Mouse (Mus musculus) forebrain, postnatal 0 days (tissue): ENCODE data around the gene Actg1. TPM values are rescaled to one million over a fixed set of nuclear protein-coding genes. Genes with fewer than 3 reads are reported as not detected.

ENCODE experiments used
- ATAC-seq: fragments of 200-750 bp; cut with Nextera tagmentation; 2 replicates; pipeline ENCODE4 v1.8.0; 2017; ENCODE audit warnings: mild to moderate bottlenecking, moderate library complexity
- DNase-seq: peaks from one replicate; pipeline ENCODE4 v3.0.0-alpha.2; 2015
- H3K27ac ChIP-seq: fragments of 300-500 bp; sonication (generic); 2 replicates; pipeline ENCODE4 v1.5.1; 2014; ENCODE audit warnings: low read depth, mild to moderate bottlenecking, antibody characterized with exemption, low read length, moderate library complexity, mixed read lengths
- H3K27me3 ChIP-seq: fragments of 300-500 bp; sonication (generic); 2 replicates; pipeline ENCODE4 v1.6.1; 2014; ENCODE audit warnings: mild to moderate bottlenecking, low read length, mixed read lengths; ENCODE audit not compliant: insufficient read depth
- H3K36me3 ChIP-seq: fragments of 300-500 bp; sonication (generic); 2 replicates; pipeline ENCODE4 v1.6.1; 2014; ENCODE audit warnings: mild to moderate bottlenecking, moderate library complexity; ENCODE audit not compliant: insufficient read depth
- H3K4me1 ChIP-seq: fragments of 300-500 bp; sonication (generic); 2 replicates; pipeline ENCODE4 v1.6.1; 2014; ENCODE audit warnings: antibody characterized with exemption; ENCODE audit not compliant: insufficient read depth
- H3K4me2 ChIP-seq: fragments of 300-500 bp; sonication (generic); 2 replicates; pipeline ENCODE4 v1.6.1; 2014; ENCODE audit warnings: low read depth, mild to moderate bottlenecking, moderate library complexity
- H3K4me3 ChIP-seq: fragments of 300-500 bp; sonication (generic); 2 replicates; pipeline ENCODE4 v1.5.1; 2014; ENCODE audit warnings: low read depth, low read length, mixed read lengths
- H3K9ac ChIP-seq: fragments of 300-500 bp; sonication (generic); 2 replicates; pipeline ENCODE4 v1.6.1; 2014; ENCODE audit warnings: mild to moderate bottlenecking
- H3K9me3 ChIP-seq: fragments of 300-500 bp; sonication (generic); 2 replicates; pipeline ENCODE4 v1.6.1; 2016; ENCODE audit warnings: low read length
- CTCF ChIP-seq: sonication (generic); IDR thresholded peaks from 2 replicates; pipeline ENCODE4 v1.5.1; 2016; ENCODE audit warnings: antibody characterized with exemption, control low read depth, low read depth
- WGBS: fragments of 180-500 bp; shearing (Covaris S2); extraction: QIAGEN DNeasy Blood & Tissue Kit; methylation state at CpG from one replicate; pipeline ENCODE4 v1.1.7; 2014; 5-methylcytosine and 5-hydroxymethylcytosine counted together
- polyA plus RNA-seq: library from polyadenylated mRNA; unstranded; fragments of >200 nt; fragmentation: Nextera tagmentation; extraction: Ambion mirVana; gene quantifications from 2 replicates; pipeline ENCODE4 v1.2.1, GENCODE M21; 2015
- total RNA-seq: library from RNA; depleted of rRNA; stranded (reverse); fragments of >200 nt; gene quantifications from 2 replicates; pipeline ENCODE4 v1.2.3, GENCODE M21; 2014; rRNA removed

The Actg1 gene
- 2,455 and 2,516 TPM in 2 replicates for total RNA-seq
- 4,096 and 4,381 TPM in 2 replicates for polyA plus RNA-seq

GRCm38 (mm10) chr11:120347791-120348683, at the start of gene Actg1:
Gene Actg1, minus strand, starts transcription at chr11:120348542.
- Histone ChIP-seq H3K4me2 (peak within 1 kb of the TSS; percentile 98), H3K4me1 (peaks cover 5% of the 10 kb centered on the region), H3K4me3 (peak within 1 kb of the TSS; percentile 100), H3K27me3 (no peaks in the 10 kb centered on the region), H3K36me3 (peaks cover 15% of the 10 kb centered on the region), H3K9me3 (no peaks in the 10 kb centered on the region), H3K27ac (peak within 1 kb of the TSS; percentile 100), H3K9ac (peak within 1 kb of the TSS; percentile 100)
- ATAC-seq (peak; percentile 85), DNase-seq (peak; percentile 97)
- 6% methylated on average over 98 of the region's 103 CpGs for WGBS
- no peak for TF ChIP-seq CTCF

GRCm38 (mm10) chr11:120397602-120398001, 49.3 kb upstream of the Actg1 start:
- Histone ChIP-seq H3K36me3 (peaks cover 59% of the 10 kb centered on the region), H3K4me2 (no peak overlapping the region), H3K27ac (no peak overlapping the region), H3K9ac (no peak overlapping the region), H3K4me1 (no peaks in the 10 kb centered on the region), H3K27me3 (no peaks in the 10 kb centered on the region), H3K9me3 (no peaks in the 10 kb centered on the region), H3K4me3 (no peak overlapping the region)
- no peak for TF ChIP-seq CTCF
- DNase-seq, result no peak
- 83% methylated on average over 2 of the region's 2 CpGs for WGBS
- ATAC-seq, result no peak

- H3K9me3 ChIP-seq, result no peaks in the 10 kb centered on the region
- no peak overlapping the region for H3K27ac ChIP-seq
- H3K4me3 ChIP-seq, result no peak overlapping the region
- DNase-seq (no peak), ATAC-seq (no peak)
- H3K36me3 ChIP-seq, result peaks cover 54% of the 10 kb centered on the region
- no peak overlapping the region for H3K4me2 ChIP-seq
- H3K9ac ChIP-seq, result no peak overlapping the region
- no peaks in the 10 kb centered on the region for H3K4me1 ChIP-seq
- WGBS, result 88% methylated on average over 4 of the region's 4 CpGs
- H3K27me3 ChIP-seq, result no peaks in the 10 kb centered on the region
- TF ChIP-seq CTCF, result no peak
These were observed 47.3 kb upstream of the Actg1 start for GRCm38 (mm10) chr11:120395661-120396060.

DNA sequence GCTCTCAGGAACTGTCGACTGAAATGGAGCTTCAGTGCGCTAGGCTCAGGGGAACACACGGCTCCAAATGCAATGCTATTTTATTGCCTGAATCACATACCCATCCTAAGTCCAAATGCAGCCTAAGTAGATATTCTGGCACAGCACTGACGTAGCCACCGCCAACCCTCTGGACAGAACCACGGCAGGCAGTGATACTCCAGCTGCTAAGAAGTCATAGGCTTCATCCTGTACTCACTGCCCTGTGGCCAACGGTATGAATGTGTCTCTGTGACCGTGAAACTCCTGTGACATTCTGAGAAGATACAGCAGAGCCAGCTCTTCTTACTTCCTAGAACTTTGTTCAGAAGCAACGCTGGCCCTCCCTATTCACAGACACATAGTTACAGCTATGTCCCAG, 40.2 kb upstream of the Actg1 start:
- ATAC-seq (no peak), DNase-seq (no peak)
- Histone ChIP-seq H3K4me3 (no peak overlapping the region), H3K9ac (no peak overlapping the region), H3K36me3 (peaks cover 60% of the 10 kb centered on the region), H3K4me2 (no peak overlapping the region), H3K4me1 (no peaks in the 10 kb centered on the region), H3K9me3 (no peaks in the 10 kb centered on the region), H3K27ac (no peak overlapping the region), H3K27me3 (no peaks in the 10 kb centered on the region)
- TF ChIP-seq CTCF, result no peak
- 92% methylated on average over 9 of the region's 9 CpGs for WGBS

- Histone ChIP-seq H3K4me1 (no peaks in the 10 kb centered on the region), H3K9ac (no peak overlapping the region), H3K4me3 (no peak overlapping the region), H3K4me2 (no peak overlapping the region), H3K27me3 (no peaks in the 10 kb centered on the region), H3K36me3 (peaks cover 62% of the 10 kb centered on the region), H3K27ac (no peak overlapping the region), H3K9me3 (no peaks in the 10 kb centered on the region)
- 74% methylated on average over 2 of the region's 2 CpGs for WGBS
- no peak for TF ChIP-seq CTCF
- ATAC-seq (no peak), DNase-seq (no peak)
These were observed 38.8 kb upstream of the Actg1 start for GRCm38 (mm10) chr11:120387157-120387556.

DNA sequence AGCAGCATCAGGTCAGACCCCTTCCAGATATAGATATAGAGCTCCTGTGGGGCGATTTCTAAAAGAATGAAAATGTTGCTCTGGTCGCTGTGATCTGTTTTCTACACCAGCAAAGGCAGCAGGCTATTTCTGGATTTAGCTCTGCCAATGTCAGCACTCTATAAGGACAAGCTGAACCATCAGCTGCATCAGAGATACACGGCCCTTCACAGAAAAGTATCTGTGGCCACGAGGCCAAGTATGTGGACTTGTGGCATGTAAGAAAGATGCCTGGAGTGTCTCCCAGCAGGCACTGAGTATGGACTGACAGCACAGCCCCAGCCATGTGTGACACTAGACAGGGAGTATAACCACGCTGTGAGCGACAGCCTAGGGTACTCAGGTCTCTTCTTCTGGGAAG, 38.3 kb upstream of the Actg1 start:
- no peaks in the 10 kb centered on the region for H3K9me3 ChIP-seq
- no peak for DNase-seq
- no peak for ATAC-seq

GRCm38 (mm10) chr11:120382509-120382908, 34.2 kb upstream of the Actg1 start:
- ATAC-seq, result no peak
- peaks cover 66% of the 10 kb centered on the region for H3K36me3 ChIP-seq

More for the DNA sequence above, 38.3 kb upstream of the Actg1 start:
- no peaks in the 10 kb centered on the region for H3K4me1 ChIP-seq
- H3K27me3 ChIP-seq, result no peaks in the 10 kb centered on the region
- no peak for TF ChIP-seq CTCF
- no peak overlapping the region for H3K9ac ChIP-seq
- no peak overlapping the region for H3K27ac ChIP-seq
- no peak overlapping the region for H3K4me2 ChIP-seq
- 89% methylated on average over 6 of the region's 6 CpGs for WGBS
- H3K4me3 ChIP-seq, result no peak overlapping the region
- peaks cover 67% of the 10 kb centered on the region for H3K36me3 ChIP-seq

More at GRCm38 (mm10) chr11:120382509-120382908, 34.2 kb upstream of the Actg1 start:
- H3K27me3 ChIP-seq, result no peaks in the 10 kb centered on the region
- H3K27ac ChIP-seq, result no peak overlapping the region
- H3K4me1 ChIP-seq, result peaks cover 5% of the 10 kb centered on the region; the same call in 1 of the 2 replicates
- TF ChIP-seq CTCF, result no peak
- DNase-seq, result no peak
- H3K9ac ChIP-seq, result no peak overlapping the region
- no peaks in the 10 kb centered on the region for H3K9me3 ChIP-seq
- WGBS, result 86% methylated on average over 9 of the region's 9 CpGs
- no peak overlapping the region for H3K4me2 ChIP-seq
- no peak overlapping the region for H3K4me3 ChIP-seq
